Mouse (Mus musculus) cerebellum, adult 9-11 months (tissue): ENCODE data around the gene Sf3b3.

Experiments
- DNase-seq: peaks from one replicate; pipeline ENCODE4 v3.0.0; 2022

The Sf3b3 gene

GRCm38 (mm10) chr8:110847171-110847549 is 573 bp upstream of the Sf3b3 start:
- DNase-seq: no peak

- DNase-seq: no peak
Observed at GRCm38 (mm10) chr8:110845821-110846404, 674 bp downstream of the Sf3b3 start.

- DNase-seq: no peak
Observed at GRCm38 (mm10) chr8:110844941-110845340, 1.6 kb downstream of the Sf3b3 start.

GRCm38 (mm10) chr8:110843207-110843606 is 3.4 kb downstream of the Sf3b3 start:
- no peak for DNase-seq

- no peak for DNase-seq
Observed at GRCm38 (mm10) chr8:110842012-110842574, 4.5 kb downstream of the Sf3b3 start.

GRCm38 (mm10) chr8:110831956-110832355 is 14.6 kb downstream of the Sf3b3 start:
- DNase-seq: no peak

- no peak for DNase-seq
Observed at GRCm38 (mm10) chr8:110828511-110828910, 18.1 kb downstream of the Sf3b3 start.

- no peak for DNase-seq
Observed at GRCm38 (mm10) chr8:110824861-110825260, 21.7 kb downstream of the Sf3b3 start.

- no peak for DNase-seq
Observed at GRCm38 (mm10) chr8:110821960-110822359, 24.6 kb downstream of the Sf3b3 start.

- DNase-seq: no peak
Observed at GRCm38 (mm10) chr8:110820257-110820656, 26.3 kb downstream of the Sf3b3 start.

GRCm38 (mm10) chr8:110818593-110818992 is 28.0 kb downstream of the Sf3b3 start:
- DNase-seq: no peak

- DNase-seq: no peak
Observed at GRCm38 (mm10) chr8:110816990-110817389, 29.6 kb downstream of the Sf3b3 start.

- DNase-seq: no peak
Observed at GRCm38 (mm10) chr8:110815308-110815707, 31.3 kb downstream of the Sf3b3 start.

- DNase-seq: no peak
Observed at GRCm38 (mm10) chr8:110813081-110813812, 33.3 kb downstream of the Sf3b3 start.

GRCm38 (mm10) chr8:110812349-110813080 is 34.1 kb downstream of the Sf3b3 start:
- no peak for DNase-seq

GRCm38 (mm10) chr8:110811793-110812192 is 34.8 kb downstream of the Sf3b3 start:
- DNase-seq: no peak

- no peak for DNase-seq
Observed at GRCm38 (mm10) chr8:110811116-110811515, 35.5 kb downstream of the Sf3b3 start.

GRCm38 (mm10) chr8:110810481-110811065 is 36.0 kb downstream of the Sf3b3 start:
- no peak for DNase-seq

GRCm38 (mm10) chr8:110809831-110810230 is 36.8 kb downstream of the Sf3b3 start:
- no peak for DNase-seq

- no peak for DNase-seq
Observed at GRCm38 (mm10) chr8:110808495-110809472, 37.8 kb downstream of the Sf3b3 start.

GRCm38 (mm10) chr8:110806146-110806545 is 40.4 kb downstream of the Sf3b3 start:
- DNase-seq: no peak

GRCm38 (mm10) chr8:110805669-110806068 is 40.9 kb downstream of the Sf3b3 start, which contains the start of gene Il34:
Gene Il34 (minus strand): TSS chr8:110805924.
- no peak for DNase-seq
